Mouse (Mus musculus) liver, embryonic 13.5 days (tissue): ENCODE data around the gene Rnd1. TPM values are rescaled to one million over a fixed set of nuclear protein-coding genes. Genes with fewer than 3 reads are reported as not detected.

Source experiments
- ATAC-seq: fragments of 200-750 bp; cut with Nextera tagmentation; 2 replicates; pipeline ENCODE4 v1.8.0; 2017; ENCODE audit warnings: low read depth, mild to moderate bottlenecking, moderate number of reproducible peaks, moderate library complexity
- DNase-seq: peaks from one replicate; pipeline ENCODE4 v3.0.0; 2022
- H3K27ac ChIP-seq: fragments of 300-500 bp; sonication (generic); 2 replicates; pipeline ENCODE4 v1.5.1; 2015; ENCODE audit warnings: moderate library complexity, mild to moderate bottlenecking, inconsistent platforms
- H3K27me3 ChIP-seq: fragments of 300-500 bp; sonication (generic); 2 replicates; pipeline ENCODE4 v1.6.1; 2015; ENCODE audit warnings: mild to moderate bottlenecking, inconsistent platforms
- H3K36me3 ChIP-seq: fragments of 300-500 bp; sonication (generic); 2 replicates; pipeline ENCODE4 v1.6.1; 2015; ENCODE audit warnings: mild to moderate bottlenecking, inconsistent platforms
- H3K4me1 ChIP-seq: fragments of 300-500 bp; sonication (generic); replicated peaks from 2 replicates; pipeline ENCODE4 v1.6.1; 2015; ENCODE audit warnings: inconsistent platforms
- H3K4me2 ChIP-seq: fragments of 300-500 bp; sonication (generic); 2 replicates; pipeline ENCODE4 v1.6.1; 2015; ENCODE audit warnings: inconsistent platforms, mild to moderate bottlenecking, moderate library complexity
- H3K4me3 ChIP-seq: fragments of 300-500 bp; sonication (generic); replicated peaks from 2 replicates; pipeline ENCODE4 v1.5.1; 2015; ENCODE audit warnings: mild to moderate bottlenecking, inconsistent platforms
- H3K9ac ChIP-seq: fragments of 300-500 bp; sonication (generic); 2 replicates; pipeline ENCODE4 v1.6.1; 2015; ENCODE audit warnings: mild to moderate bottlenecking, inconsistent platforms
- H3K9me3 ChIP-seq: fragments of 300-500 bp; sonication (generic); replicated peaks from 2 replicates; pipeline ENCODE4 v1.6.1; 2016; ENCODE audit warnings: inconsistent platforms
- WGBS: fragments of 180-500 bp; shearing (Covaris S2); methylation state at CpG from one replicate; pipeline ENCODE4 v1.1.7; 2015; ENCODE audit not compliant: insufficient replicate concordance; 5-methylcytosine and 5-hydroxymethylcytosine counted together
- polyA plus RNA-seq: library from polyadenylated mRNA; unstranded; fragments of >200 nt; fragmentation: Nextera tagmentation; extraction: Ambion mirVana; gene quantifications from 2 replicates; pipeline ENCODE4 v1.2.1, GENCODE M21; 2015

Gene Rnd1
- polyA plus RNA-seq, 1 experiment from 2014 or later = 0.35 TPM

DNA sequence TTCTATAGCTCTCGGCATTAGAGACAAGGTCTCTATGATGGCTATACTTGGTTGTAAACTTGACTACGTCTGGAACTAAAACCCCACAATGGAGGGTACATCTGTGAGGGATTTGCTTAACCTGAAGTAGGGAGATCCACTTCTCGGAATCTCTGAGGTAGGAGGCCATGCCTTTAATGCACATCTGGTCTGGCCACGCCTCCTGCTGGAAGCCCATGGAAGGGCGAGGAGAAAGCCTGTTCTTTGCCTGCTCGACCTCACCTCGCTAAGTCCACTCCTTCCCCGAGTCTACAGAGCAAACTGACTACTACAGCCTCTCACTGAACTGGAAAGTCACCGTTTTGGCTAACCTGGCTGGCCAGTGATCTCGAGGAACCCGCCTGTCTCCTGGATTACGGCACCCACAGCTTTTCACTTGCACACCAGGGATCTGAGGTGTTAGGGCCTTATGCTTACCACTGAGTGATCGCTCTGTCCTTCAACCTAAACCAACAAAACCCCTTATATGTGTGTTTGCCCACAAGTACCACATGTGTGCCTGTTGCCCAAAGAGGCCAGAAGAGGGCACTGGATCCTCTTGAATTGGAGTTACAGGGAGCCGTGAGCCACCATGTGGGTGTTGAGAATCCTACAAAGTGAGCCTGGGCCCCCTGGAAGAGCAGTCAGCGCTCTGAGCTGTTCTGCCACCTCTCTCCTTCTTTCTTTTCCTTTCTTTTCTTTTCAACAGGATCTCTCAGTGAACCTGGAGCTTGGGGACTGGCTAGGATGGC, 20.1 kb downstream of the Rnd1 start:
- Histone ChIP-seq H3K36me3 (peaks cover 84% of the 10 kb centered on the region), H3K27ac (no peak overlapping the region), H3K4me1 (peaks cover 17% of the 10 kb centered on the region), H3K4me3 (no peak overlapping the region), H3K9me3 (no peaks in the 10 kb centered on the region), H3K4me2 (no peak overlapping the region), H3K9ac (no peak overlapping the region), H3K27me3 (no peaks in the 10 kb centered on the region)
- WGBS = 86% methylated on average over 15 of the region's 15 CpGs
- DNase-seq (no peak), ATAC-seq (no peak)

DNA sequence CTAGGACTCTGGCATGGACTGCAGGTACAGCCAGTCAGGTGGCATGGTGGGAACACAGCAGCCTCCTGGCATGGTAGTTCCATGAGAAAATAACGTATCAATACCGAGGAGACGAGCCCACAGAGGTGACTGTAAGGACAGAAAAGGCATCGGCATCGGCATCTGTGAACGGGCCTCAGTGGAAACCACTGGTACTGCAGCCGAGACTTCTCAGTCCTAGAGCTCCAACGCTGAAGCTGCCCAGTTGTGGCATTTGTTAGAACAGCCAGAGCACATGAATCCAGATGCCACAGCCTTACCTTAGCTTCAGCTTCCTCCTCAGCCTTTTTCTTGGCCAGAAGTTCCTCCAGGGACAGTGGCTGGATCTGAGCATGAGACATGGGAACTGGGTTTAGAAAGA, 25.1 kb downstream of the Rnd1 start:
- H3K9me3 ChIP-seq = no peaks in the 10 kb centered on the region
- no peaks in the 10 kb centered on the region for H3K4me1 ChIP-seq
- no peak for ATAC-seq
- 87% methylated on average over 8 of the region's 8 CpGs for WGBS
- DNase-seq = no peak
- H3K9ac ChIP-seq = no peak overlapping the region
- H3K4me3 ChIP-seq = no peak overlapping the region
- H3K4me2 ChIP-seq = no peak overlapping the region
- no peaks in the 10 kb centered on the region for H3K27me3 ChIP-seq
- no peak overlapping the region for H3K27ac ChIP-seq
- peaks cover 100% of the 10 kb centered on the region for H3K36me3 ChIP-seq

DNA sequence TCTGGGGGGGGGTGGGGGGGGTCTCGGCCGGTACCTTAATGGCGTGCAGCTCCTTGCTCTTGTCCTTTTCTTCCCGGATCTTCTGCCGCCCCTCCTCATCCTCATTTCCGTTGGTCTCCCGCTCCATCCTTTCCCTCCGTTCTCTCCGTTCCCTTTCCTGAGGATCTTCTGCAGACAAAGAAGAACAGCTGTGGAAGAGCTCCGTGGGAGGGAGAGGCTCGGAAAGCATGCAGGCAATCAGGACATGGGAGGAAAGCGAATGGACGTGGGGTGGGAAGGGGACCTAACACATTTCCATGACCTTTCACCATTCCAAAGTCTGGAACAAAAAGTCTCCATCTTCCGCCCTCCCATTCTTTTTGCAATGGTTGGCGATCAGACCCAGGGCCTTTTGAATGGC, 25.8 kb downstream of the Rnd1 start:
- no peak for DNase-seq
- H3K9ac ChIP-seq = no peak overlapping the region
- 91% methylated on average over 15 of the region's 15 CpGs for WGBS
- no peaks in the 10 kb centered on the region for H3K4me1 ChIP-seq
- no peaks in the 10 kb centered on the region for H3K9me3 ChIP-seq
- H3K27me3 ChIP-seq = no peaks in the 10 kb centered on the region
- no peak overlapping the region for H3K4me2 ChIP-seq
- ATAC-seq = no peak
- no peak overlapping the region for H3K27ac ChIP-seq
- H3K4me3 ChIP-seq = no peak overlapping the region
- H3K36me3 ChIP-seq = peaks cover 100% of the 10 kb centered on the region

DNA sequence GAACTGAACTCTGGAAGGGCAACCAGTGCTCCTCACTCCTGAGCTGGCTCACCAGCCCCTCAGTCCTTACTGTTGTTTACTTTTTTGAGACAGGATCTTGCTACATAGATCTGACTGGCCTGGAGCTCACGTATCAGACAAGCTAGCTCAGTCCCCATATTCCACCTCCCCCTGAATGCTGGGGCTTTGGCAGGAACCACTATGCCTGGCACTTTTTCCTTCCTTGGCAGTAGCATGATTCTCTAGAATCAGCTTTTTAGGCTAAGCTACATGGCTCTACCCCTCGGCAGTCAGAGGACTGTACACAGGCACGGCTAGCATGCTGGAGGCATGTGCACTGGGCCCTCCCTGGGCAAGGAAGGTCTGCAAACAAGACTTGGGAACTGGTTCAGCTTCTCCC, 29.2 kb downstream of the Rnd1 start:
- H3K4me1 ChIP-seq = no peaks in the 10 kb centered on the region
- no peak for ATAC-seq
- WGBS = 85% methylated on average over 3 of the region's 3 CpGs
- H3K9ac ChIP-seq = no peak overlapping the region
- no peak overlapping the region for H3K4me2 ChIP-seq
- no peak overlapping the region for H3K4me3 ChIP-seq
- H3K9me3 ChIP-seq = no peaks in the 10 kb centered on the region
- DNase-seq = no peak
- H3K27me3 ChIP-seq = no peaks in the 10 kb centered on the region
- H3K27ac ChIP-seq = no peak overlapping the region
- H3K36me3 ChIP-seq = peaks cover 96% of the 10 kb centered on the region

DNA sequence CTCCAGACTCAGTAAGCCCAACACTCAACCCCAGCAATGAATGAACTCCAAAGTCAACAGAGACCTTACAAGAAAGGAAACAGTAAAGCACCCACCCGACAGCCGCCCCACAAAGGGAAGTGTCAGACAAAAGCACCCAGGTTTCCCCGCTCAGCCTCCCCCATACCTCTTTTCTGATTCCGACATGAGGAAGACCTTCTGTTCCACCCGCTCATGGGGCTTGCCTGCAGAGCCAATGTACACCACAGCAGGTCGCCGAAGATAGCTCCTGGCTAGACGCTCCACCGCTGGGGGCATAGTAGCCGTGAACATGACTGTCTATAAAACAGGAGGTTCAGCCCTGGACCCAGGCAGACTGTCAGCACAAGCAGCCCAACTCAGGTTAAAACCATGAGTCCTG, 30.0 kb downstream of the Rnd1 start:
- no peak for DNase-seq
- no peak for ATAC-seq
- Histone ChIP-seq H3K27ac (no peak overlapping the region), H3K9ac (no peak overlapping the region), H3K4me2 (no peak overlapping the region), H3K4me3 (no peak overlapping the region), H3K9me3 (no peaks in the 10 kb centered on the region), H3K27me3 (no peaks in the 10 kb centered on the region), H3K36me3 (peaks cover 88% of the 10 kb centered on the region), H3K4me1 (no peaks in the 10 kb centered on the region)
- WGBS = 84% methylated on average over 10 of the region's 10 CpGs

GRCm38 (mm10) chr15:98646737-98647136, 30.5 kb downstream of the Rnd1 start:
- no peak for DNase-seq
- Histone ChIP-seq H3K4me2 (no peak overlapping the region), H3K27ac (no peak overlapping the region), H3K4me3 (no peak overlapping the region), H3K9ac (no peak overlapping the region), H3K4me1 (no peaks in the 10 kb centered on the region), H3K36me3 (peaks cover 82% of the 10 kb centered on the region), H3K9me3 (no peaks in the 10 kb centered on the region), H3K27me3 (no peaks in the 10 kb centered on the region)
- no peak for ATAC-seq
- 84% methylated on average over 8 of the region's 8 CpGs for WGBS

DNA sequence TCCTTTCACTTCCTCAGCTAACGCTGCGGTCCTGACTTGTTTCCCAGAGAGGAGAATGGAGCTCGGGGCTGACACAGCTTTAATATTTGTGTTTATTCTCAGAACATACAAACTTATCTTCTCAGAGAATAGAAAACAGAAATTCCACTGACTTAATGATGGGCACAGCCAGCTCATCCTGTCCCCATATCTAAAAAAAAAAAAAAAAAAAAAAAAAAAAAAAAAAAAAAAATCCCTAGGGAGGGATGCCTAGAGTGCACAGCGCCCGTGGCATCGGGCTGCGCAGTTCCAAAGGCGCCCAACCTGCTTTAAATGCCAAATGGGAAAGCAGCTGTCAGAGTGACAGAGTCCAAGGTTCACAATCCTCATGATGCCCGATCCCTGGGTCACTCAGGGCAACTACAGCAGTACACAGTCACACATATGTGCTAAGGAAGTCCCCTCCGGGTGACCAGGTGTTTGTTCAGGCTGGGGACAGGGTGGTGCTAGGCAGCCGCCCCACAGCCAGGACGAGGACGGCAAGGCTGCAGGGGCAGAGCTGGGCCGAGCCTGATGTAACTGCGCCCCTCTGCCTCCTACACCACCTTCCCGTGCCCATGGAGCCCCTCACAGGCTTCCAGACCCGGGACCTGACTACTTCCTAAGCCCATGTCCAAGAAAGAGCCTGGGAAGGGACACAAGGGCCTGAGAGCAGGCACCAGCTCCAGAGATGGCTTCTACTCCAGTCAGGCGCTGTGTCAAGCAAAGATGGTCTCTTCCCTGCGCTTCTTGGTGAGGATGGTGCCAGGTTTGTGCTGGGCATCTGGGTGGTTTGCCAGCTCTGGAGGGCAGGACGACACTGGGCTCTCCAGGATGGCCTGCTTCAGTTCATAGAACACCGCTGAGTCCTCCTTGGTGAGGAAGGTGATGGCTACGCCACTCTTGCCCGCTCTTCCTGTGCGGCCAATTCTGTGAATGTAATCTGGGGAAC, 31.9 kb downstream of the Rnd1 start:
- peaks cover 68% of the 10 kb centered on the region for H3K36me3 ChIP-seq
- no peak for DNase-seq

GRCm38 (mm10) chr15:98644406-98644805, 32.9 kb downstream of the Rnd1 start:
- 85% methylated on average over 12 of the region's 12 CpGs for WGBS
- no peak overlapping the region for H3K9ac ChIP-seq
- H3K4me3 ChIP-seq = no peak overlapping the region
- H3K4me2 ChIP-seq = no peak overlapping the region
- peaks cover 22% of the 10 kb centered on the region for H3K27me3 ChIP-seq
- peaks cover 59% of the 10 kb centered on the region for H3K36me3 ChIP-seq
- no peaks in the 10 kb centered on the region for H3K9me3 ChIP-seq
- no peak overlapping the region for H3K27ac ChIP-seq
- ATAC-seq (no peak), DNase-seq (no peak)
- no peaks in the 10 kb centered on the region for H3K4me1 ChIP-seq

More for the DNA sequence above, 31.9 kb downstream of the Rnd1 start:
- 89% methylated on average over 24 of the region's 24 CpGs for WGBS
- H3K9me3 ChIP-seq = no peaks in the 10 kb centered on the region
- H3K4me1 ChIP-seq = no peaks in the 10 kb centered on the region
- no peak overlapping the region for H3K4me3 ChIP-seq
- H3K9ac ChIP-seq = no peak overlapping the region
- no peak for ATAC-seq
- H3K4me2 ChIP-seq = no peak overlapping the region
- H3K27ac ChIP-seq = no peak overlapping the region
- H3K27me3 ChIP-seq = peaks cover 13% of the 10 kb centered on the region

GRCm38 (mm10) chr15:98640157-98640556, 37.1 kb downstream of the Rnd1 start:
- H3K27ac ChIP-seq = no peak overlapping the region
- H3K4me3 ChIP-seq = no peak overlapping the region
- peaks cover 16% of the 10 kb centered on the region for H3K36me3 ChIP-seq
- no peaks in the 10 kb centered on the region for H3K9me3 ChIP-seq
- no peak for DNase-seq
- H3K4me1 ChIP-seq = peaks cover 5% of the 10 kb centered on the region
- no peak for ATAC-seq
- H3K4me2 ChIP-seq = no peak overlapping the region
- no peak overlapping the region for H3K9ac ChIP-seq
- 20% methylated on average over 8 of the region's 8 CpGs for WGBS
- peaks cover 64% of the 10 kb centered on the region for H3K27me3 ChIP-seq

GRCm38 (mm10) chr15:98637155-98637554, 40.1 kb downstream of the Rnd1 start:
- DNase-seq (no peak), ATAC-seq (no peak)
- no peak overlapping the region for H3K4me2 ChIP-seq
- H3K4me1 ChIP-seq = peaks cover 25% of the 10 kb centered on the region
- 42% methylated on average over 3 of the region's 3 CpGs for WGBS
- H3K36me3 ChIP-seq = no peaks in the 10 kb centered on the region
- no peak overlapping the region for H3K27ac ChIP-seq
- H3K27me3 ChIP-seq = peaks cover 94% of the 10 kb centered on the region
- H3K9ac ChIP-seq = no peak overlapping the region
- no peak overlapping the region for H3K4me3 ChIP-seq
- no peaks in the 10 kb centered on the region for H3K9me3 ChIP-seq

DNA sequence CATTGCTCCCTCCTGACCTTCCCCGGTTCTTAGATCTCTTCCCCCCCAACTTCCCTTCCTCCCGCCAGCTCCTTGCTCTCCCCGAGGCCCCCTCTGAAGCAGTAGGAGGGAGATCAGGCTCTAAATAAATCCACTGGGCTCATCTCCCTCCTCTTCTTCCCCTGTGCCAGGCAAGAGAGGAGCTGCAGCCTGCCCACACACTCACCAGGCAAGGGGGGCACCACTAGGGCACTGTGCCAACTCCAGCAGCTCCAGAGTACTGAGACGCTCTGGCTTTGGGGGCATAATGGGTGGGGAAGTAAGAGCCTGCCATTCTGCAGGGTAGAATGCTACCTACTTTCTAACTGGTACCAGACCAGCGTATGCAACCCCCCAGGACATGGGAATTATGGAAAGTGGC, 40.7 kb downstream of the Rnd1 start:
- H3K27me3 ChIP-seq = peaks cover 99% of the 10 kb centered on the region
- peaks cover 31% of the 10 kb centered on the region for H3K4me1 ChIP-seq
- H3K9ac ChIP-seq = no peak overlapping the region
- H3K4me3 ChIP-seq = no peak overlapping the region
- H3K9me3 ChIP-seq = no peaks in the 10 kb centered on the region
- DNase-seq = no peak
- WGBS = 36% methylated on average over 5 of the region's 5 CpGs
- H3K4me2 ChIP-seq = no peak overlapping the region
- no peak for ATAC-seq
- no peaks in the 10 kb centered on the region for H3K36me3 ChIP-seq
- no peak overlapping the region for H3K27ac ChIP-seq
